Comparison of ENCODE assay signal across 10 mouse cellular contexts in genomic region chr7:130935421-130935792, GRCm38 (mm10). TPM values are rescaled to one million over a fixed set of nuclear protein-coding genes. Genes with fewer than 3 reads are reported as not detected.
DNase-seq lines count a peak whose midpoint lies in the region; ATAC-seq and TF ChIP-seq lines count a peak whose summit lies in the region.
"Had no signal": no experiment of that assay in that cellular context is flagged by ENCODE, and none has a peak within 500 bp of the region (broad histone marks: within the 10 kb centered on the region; RNA-seq: fewer than 3 reads in every experiment).

No protein-coding gene starts in this region.

- H3K27me3 ChIP-seq in kidney, adult 2 months (replicated peaks; ENCODE audit: control insufficient read depth, insufficient read depth, low read length) = no peaks in the 10 kb centered on the region
- H3K27me3 ChIP-seq in embryonic facial prominence, embryonic 14.5 days (replicated peaks; ENCODE audit: control insufficient read depth, insufficient read depth, low read length) = peaks cover 61% of the 10 kb centered on the region
- peaks cover 56% of the 10 kb centered on the region for H3K27me3 ChIP-seq in intestine, postnatal 0 days (replicated peaks; ENCODE audit: control insufficient read depth, insufficient read depth, low read length)
- H3K27me3 ChIP-seq in midbrain, embryonic 15.5 days (replicated peaks) = peaks cover 63% of the 10 kb centered on the region

- peak overlapping the region; percentile 93 for H3K4me2 ChIP-seq in embryonic facial prominence, embryonic 14.5 days (ENCODE audit: low read depth, low read length)
- H3K4me2 ChIP-seq in intestine, postnatal 0 days (replicated peaks; ENCODE audit: low read depth) = peak overlapping the region; percentile 82
- H3K4me2 ChIP-seq in midbrain, embryonic 15.5 days = peak overlapping the region; percentile 63

- TF ChIP-seq CTCF in kidney, adult 2 months (conservative IDR thresholded peaks at IDR 0.05; ENCODE audit: insufficient read depth, insufficient read length, low read depth, low read length) = no peak
- TF ChIP-seq CTCF in intestine, postnatal 0 days (IDR thresholded peaks at IDR 0.05; ENCODE audit: low read depth) = no peak

- 9% methylated on average over 16 of the region's 16 CpGs for WGBS in kidney, adult 2 months
- 12% methylated on average over 16 of the region's 16 CpGs for WGBS in embryonic facial prominence, embryonic 14.5 days
- 10% methylated on average over 16 of the region's 16 CpGs for WGBS in intestine, postnatal 0 days
- WGBS in midbrain, embryonic 15.5 days = 13% methylated on average over 16 of the region's 16 CpGs

- H3K36me3 ChIP-seq in kidney, adult 2 months (ENCODE audit: control insufficient read depth, insufficient read depth, low read length) = no peaks in the 10 kb centered on the region
- no peaks in the 10 kb centered on the region for H3K36me3 ChIP-seq in embryonic facial prominence, embryonic 14.5 days (ENCODE audit: control insufficient read depth, insufficient read depth, low read length)
- H3K36me3 ChIP-seq in intestine, postnatal 0 days (ENCODE audit: control insufficient read depth, insufficient read depth) = no peaks in the 10 kb centered on the region
- H3K36me3 ChIP-seq in midbrain, embryonic 15.5 days (replicated peaks) = no peaks in the 10 kb centered on the region

- no peak; the same call in 1 of the 2 replicates for ATAC-seq in embryonic facial prominence, embryonic 14.5 days (ENCODE audit: low read depth)
- ATAC-seq in intestine, postnatal 0 days = no peak
- no peak for ATAC-seq in midbrain, embryonic 15.5 days (replicated peaks)

- peaks cover 13% of the 10 kb centered on the region; the same call in 1 of the 2 replicates for H3K4me1 ChIP-seq in kidney, adult 2 months (ENCODE audit: control insufficient read depth, insufficient read depth, low read length)
- H3K4me1 ChIP-seq in embryonic facial prominence, embryonic 14.5 days (ENCODE audit: control insufficient read depth, insufficient read depth, low read length) = peaks cover 7% of the 10 kb centered on the region; the same call in 1 of the 2 replicates
- no peaks in the 10 kb centered on the region; the same call in 1 of the 2 replicates for H3K4me1 ChIP-seq in intestine, postnatal 0 days (replicated peaks; ENCODE audit: control insufficient read depth, insufficient read depth, low read length)
- peaks cover 18% of the 10 kb centered on the region for H3K4me1 ChIP-seq in midbrain, embryonic 15.5 days

- DNase-seq in kidney, adult 2 months = no peak
- no peak for DNase-seq in kidney, adult 9 months
- DNase-seq in embryonic facial prominence, embryonic 14.5 days (ENCODE audit: low spot score) = no peak
- no peak for DNase-seq in adipocyte (ENCODE audit: low spot score)
- no peak for DNase-seq in gastrocnemius, postnatal 10 days
- no peak for DNase-seq in spleen, adult 12 weeks (ENCODE audit: low spot score)

- H3K9ac ChIP-seq in embryonic facial prominence, embryonic 14.5 days (ENCODE audit: low read depth, low read length) = peak overlapping the region; percentile 63; the same call in 1 of the 2 replicates
- H3K9ac ChIP-seq in intestine, postnatal 0 days (ENCODE audit: low read depth, low read length) = no peak overlapping the region
- no peak overlapping the region for H3K9ac ChIP-seq in midbrain, embryonic 15.5 days

- H3K9me3 ChIP-seq in embryonic facial prominence, embryonic 14.5 days (ENCODE audit: control insufficient read depth, low read length) = no peaks in the 10 kb centered on the region
- H3K9me3 ChIP-seq in intestine, postnatal 0 days (ENCODE audit: control insufficient read depth) = no peaks in the 10 kb centered on the region
- no peaks in the 10 kb centered on the region for H3K9me3 ChIP-seq in midbrain, embryonic 15.5 days

- H3K4me3 ChIP-seq in kidney, adult 2 months (ENCODE audit: insufficient read depth, low read depth, low read length) = peak overlapping the region; percentile 78
- peak overlapping the region; percentile 59 for H3K4me3 ChIP-seq in embryonic facial prominence, embryonic 14.5 days (ENCODE audit: low read depth, low read length)
- peak overlapping the region; percentile 55 for H3K4me3 ChIP-seq in intestine, postnatal 0 days (ENCODE audit: low read depth, low read length)
- peak overlapping the region; percentile 44 for H3K4me3 ChIP-seq in midbrain, embryonic 15.5 days

- TF ChIP-seq POLR2A in kidney, adult 2 months (IDR thresholded peaks at IDR 0.05; ENCODE audit: low read depth, low read length) = no peak

- H3K27ac ChIP-seq in kidney, adult 2 months (ENCODE audit: insufficient read depth, low read depth, low read length) = no peak overlapping the region
- no peak overlapping the region for H3K27ac ChIP-seq in embryonic facial prominence, embryonic 14.5 days (replicated peaks; ENCODE audit: low read depth, low read length)
- no peak overlapping the region for H3K27ac ChIP-seq in intestine, postnatal 0 days (ENCODE audit: low read depth, low read length)
- H3K27ac ChIP-seq in midbrain, embryonic 15.5 days = no peak overlapping the region

RNA-seq across cellular contexts. Expression of gene Htra1, which starts 0.5 kb away (rescaled TPM):
- polyA plus RNA-seq in kidney, adult 2 months (2012; rRNA removed) = 97.0 and 98.2 TPM in 2 replicates
- 113 and 128 TPM in 2 replicates for polyA plus RNA-seq in embryonic facial prominence, embryonic 14.5 days (2014; fragmentation: Nextera tagmentation; extraction: Ambion mirVana)
- polyA plus RNA-seq in intestine, postnatal 0 days (2015; fragmentation: Nextera tagmentation; extraction: Ambion mirVana) = 15.5 and 17.6 TPM in 2 replicates
- polyA plus RNA-seq in midbrain, embryonic 15.5 days (2015; fragmentation: Nextera tagmentation; extraction: Ambion mirVana) = 15.4 and 18.7 TPM in 2 replicates
- 100 to 1,000 TPM in 1 of 2 experiments, 10 to 100 TPM in 1; 93.5 to 103 TPM for total RNA-seq in gastrocnemius, postnatal 10 days (2021)
- total RNA-seq: MEL had no signal
- polyA plus RNA-seq: erythroblast, embryonic 14.5 days had no signal
